Mouse (Mus musculus): Measurements from ENCODE around the gene Ctbp2.

- TF ChIP-seq MYOG (IDR thresholded peaks at IDR 0.05; ENCODE audit: control insufficient read depth, extremely low read depth, insufficient read length) (no peak), CTCF (IDR thresholded peaks at IDR 0.05; ENCODE audit: control insufficient read depth, insufficient read depth, insufficient read length) (no peak), MAX (IDR thresholded peaks at IDR 0.05) (no peak), CEBPB (IDR thresholded peaks at IDR 0.05; ENCODE audit: low read depth) (no peak)
Observed at GRCm38 (mm10) chr7:133019481-133020020, 104.6 kb downstream of the Ctbp2 start.
